Mouse (Mus musculus): ENCODE results near the gene Gfod2.

Gene Gfod2

GRCm38 (mm10) chr8:105757796-105758276, 628 bp downstream of the Gfod2 start:
- DNase-seq (ENCODE audit: low spot score) = peak; percentile 60

GRCm38 (mm10) chr8:105754688-105755087, 3.8 kb downstream of the Gfod2 start:
- no peak for DNase-seq (ENCODE audit: low spot score)

- DNase-seq (ENCODE audit: low spot score) = no peak
These were observed 4.5 kb downstream of the Gfod2 start for GRCm38 (mm10) chr8:105753916-105754315.

- peak; percentile 90 for DNase-seq (ENCODE audit: low spot score)
These were observed 7.9 kb downstream of the Gfod2 start for GRCm38 (mm10) chr8:105750606-105751005.

GRCm38 (mm10) chr8:105743301-105743700, 15.2 kb downstream of the Gfod2 start:
- peak; percentile 26 for DNase-seq (ENCODE audit: low spot score)

GRCm38 (mm10) chr8:105739216-105739615, 19.2 kb downstream of the Gfod2 start:
- DNase-seq (ENCODE audit: low spot score) = no peak

GRCm38 (mm10) chr8:105732186-105732585, 26.3 kb downstream of the Gfod2 start:
- DNase-seq (ENCODE audit: low spot score) = no peak

- peak; percentile 81 for DNase-seq (ENCODE audit: low spot score)
These were observed 30.9 kb downstream of the Gfod2 start for GRCm38 (mm10) chr8:105727397-105728124.

GRCm38 (mm10) chr8:105725726-105726125, 32.7 kb downstream of the Gfod2 start:
- no peak for DNase-seq (ENCODE audit: low spot score)

GRCm38 (mm10) chr8:105722861-105723260, 35.6 kb downstream of the Gfod2 start:
- no peak for DNase-seq (ENCODE audit: low spot score)

- DNase-seq (ENCODE audit: low spot score) = no peak
These were observed 38.8 kb downstream of the Gfod2 start for GRCm38 (mm10) chr8:105719637-105720036.

GRCm38 (mm10) chr8:105716302-105716945, 42.0 kb downstream of the Gfod2 start:
- DNase-seq (ENCODE audit: low spot score) = no peak

- no peak for DNase-seq (ENCODE audit: low spot score)
These were observed 43.4 kb downstream of the Gfod2 start for GRCm38 (mm10) chr8:105715042-105715441.

GRCm38 (mm10) chr8:105714139-105714538, 44.3 kb downstream of the Gfod2 start:
- peak; percentile 95 for DNase-seq (ENCODE audit: low spot score)

- no peak for DNase-seq (ENCODE audit: low spot score)
These were observed 46.2 kb downstream of the Gfod2 start for GRCm38 (mm10) chr8:105712286-105712685.

- DNase-seq (ENCODE audit: low spot score) = no peak
These were observed 49.1 kb downstream of the Gfod2 start for GRCm38 (mm10) chr8:105709317-105709716.

GRCm38 (mm10) chr8:105708675-105709074, 49.8 kb downstream of the Gfod2 start:
- no peak for DNase-seq (ENCODE audit: low spot score)

- DNase-seq (ENCODE audit: low spot score) = peak; percentile 92
These were observed 50.7 kb downstream of the Gfod2 start, which contains the start of the genes 4933405L10Rik and Enkd1 for GRCm38 (mm10) chr8:105707498-105708403. Gene 4933405L10Rik (plus strand): TSS chr8:105707655. Gene Enkd1 (minus strand): TSS chr8:105708210.

- DNase-seq (ENCODE audit: low spot score) = no peak
These were observed 52.0 kb downstream of the Gfod2 start for GRCm38 (mm10) chr8:105706426-105706825.

- no peak for DNase-seq (ENCODE audit: low spot score)
These were observed 53.5 kb downstream of the Gfod2 start for GRCm38 (mm10) chr8:105704955-105705354.

- DNase-seq (ENCODE audit: low spot score) = no peak
These were observed 54.2 kb downstream of the Gfod2 start for GRCm38 (mm10) chr8:105704146-105704812.

All from MN1 (cell line).